Mouse (Mus musculus) ZHBTc4 (cell line): Measurements from ENCODE around the gene C1ra.
"Not testable (repeated sequence)": the region's sequence is repeated elsewhere in the genome, so short reads cannot be mapped to it uniquely, and the experiment has no call there.

Experiments used
- DNase-seq: peaks from one replicate; pipeline ENCODE4 v3.0.0-alpha.2; 2011; ENCODE audit warnings: low read depth, low spot score

Gene C1ra

DNA sequence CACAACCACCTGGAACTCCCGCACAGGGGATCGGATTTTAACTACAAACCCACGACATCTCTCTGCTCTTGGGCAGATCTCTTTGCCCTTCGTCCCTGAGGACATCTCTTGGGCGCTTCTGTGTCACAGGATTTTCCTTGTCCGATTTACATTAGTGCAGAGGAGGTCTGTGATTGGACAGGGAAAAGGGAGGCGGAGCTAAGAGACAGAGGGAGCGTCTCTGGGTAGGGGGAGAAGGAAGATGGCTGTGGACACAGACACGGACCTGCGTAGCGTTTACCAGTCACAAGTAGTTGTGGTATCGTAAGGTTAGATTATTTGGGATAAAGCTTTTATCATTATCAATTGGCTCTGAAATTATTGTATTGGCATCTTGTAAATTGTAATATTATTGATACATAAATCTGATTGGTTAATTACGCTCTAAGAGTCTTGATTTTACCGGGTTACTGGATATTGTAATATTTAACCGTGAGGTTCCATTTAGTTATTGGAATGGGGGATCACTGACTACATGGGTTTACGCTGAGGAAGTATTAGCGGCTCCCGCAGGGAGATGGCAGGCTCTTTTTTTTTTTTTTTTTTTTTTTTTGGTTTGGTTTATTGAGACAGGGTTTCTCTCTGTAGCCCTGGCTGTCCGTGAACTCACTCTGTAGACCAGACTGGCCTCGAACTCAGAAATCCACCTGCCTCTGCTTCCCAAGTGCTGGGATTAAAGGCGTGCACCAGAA lies 26.6 kb upstream of the C1ra start:
- DNase-seq, result peak; percentile 92

DNA sequence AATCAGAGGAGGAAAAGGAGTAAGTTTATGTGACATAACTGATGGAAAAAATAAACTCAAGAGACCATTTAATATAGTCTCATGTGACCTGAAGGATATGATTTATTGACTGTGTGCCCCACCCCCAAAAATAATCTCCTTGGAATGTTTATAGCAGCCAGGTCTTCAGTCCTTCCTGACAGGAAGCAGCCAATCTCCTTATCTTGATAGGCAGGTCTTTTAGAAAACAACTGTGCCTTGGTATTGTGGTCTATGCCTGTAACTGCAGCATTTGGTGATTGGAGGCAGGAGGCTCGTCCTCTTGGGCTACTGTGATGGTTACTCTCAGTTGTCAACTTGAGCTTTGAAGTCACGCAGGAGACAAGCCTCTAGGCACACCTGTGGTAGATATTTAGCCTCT lies 24.7 kb upstream of the C1ra start:
- no peak for DNase-seq

DNA sequence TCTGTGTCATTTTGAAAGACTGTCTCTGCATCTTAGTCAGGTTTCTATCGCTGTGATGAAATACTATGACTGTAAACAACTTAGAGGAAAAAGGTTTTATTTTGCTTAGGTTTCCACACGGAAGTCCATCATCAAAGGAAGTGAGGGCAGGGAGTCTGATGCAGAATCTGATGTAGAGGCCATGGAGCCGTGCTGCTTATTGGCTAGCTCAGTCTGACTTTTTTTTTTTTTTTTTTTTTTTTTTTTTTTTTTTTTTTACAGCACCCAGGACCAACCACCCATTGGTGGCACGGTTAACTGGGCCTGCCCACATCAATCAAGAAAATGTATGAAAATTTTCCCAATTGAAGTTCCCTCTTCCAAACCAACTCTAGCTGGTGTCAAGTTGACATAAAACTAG lies 23.3 kb upstream of the C1ra start:
- no peak for DNase-seq

DNA sequence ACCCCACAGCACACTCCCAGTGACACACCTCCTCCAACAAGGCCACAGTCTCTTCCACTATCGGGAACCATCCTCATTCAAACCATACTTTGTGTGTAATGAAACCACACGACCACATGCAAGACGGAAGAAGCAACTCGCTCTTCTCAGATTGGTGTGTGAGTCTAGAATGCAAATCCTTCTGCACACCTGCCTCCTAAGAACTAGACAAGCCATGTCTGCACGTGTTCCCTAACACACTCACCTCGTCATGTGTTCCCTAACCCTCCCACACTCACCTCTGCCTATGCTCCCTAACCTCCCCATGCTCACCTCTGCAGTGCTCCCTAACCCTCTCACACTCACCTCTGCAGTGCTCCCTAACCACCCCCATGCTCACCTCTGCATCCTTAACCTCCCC lies 20.8 kb upstream of the C1ra start:
- DNase-seq, result no peak

DNA sequence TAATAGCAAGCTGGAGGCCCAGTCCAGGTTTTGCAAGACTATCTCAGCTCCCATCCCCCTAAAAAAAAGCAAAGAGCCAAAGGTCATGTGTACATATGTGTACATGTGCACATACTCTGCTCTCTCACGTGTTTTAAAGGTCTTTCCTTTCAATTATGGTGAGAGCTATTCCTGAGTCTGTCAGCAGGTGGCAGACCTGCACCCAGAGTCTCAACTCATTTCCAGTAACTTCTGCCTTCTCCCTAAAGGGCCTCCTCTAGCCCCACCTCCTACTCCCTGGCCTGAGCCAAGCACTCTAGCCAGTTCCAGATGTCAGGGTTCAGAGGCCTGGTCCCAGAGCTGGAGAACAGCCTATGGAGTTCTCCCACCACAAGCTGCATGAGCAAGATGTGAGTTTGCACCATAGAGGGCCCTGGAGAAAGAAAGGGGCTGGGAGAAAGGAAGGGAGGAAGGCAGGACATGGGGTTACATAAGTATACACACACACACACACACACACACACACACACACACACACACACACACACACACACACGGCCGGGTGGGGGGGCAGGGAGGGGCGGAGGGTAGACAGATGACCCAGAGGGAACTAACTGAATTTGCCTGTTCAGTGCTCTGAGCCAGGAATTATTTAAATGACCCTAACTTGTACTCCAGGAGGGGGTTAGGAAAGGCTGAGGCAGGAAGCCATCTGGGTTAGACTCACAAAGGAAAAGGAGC lies 19.2 kb upstream of the C1ra start, which contains the start of gene C1rl:
TSS of gene C1rl (plus strand) at position 272 of the 720 bp plus-strand sequence.
- DNase-seq, result peak; percentile 96

DNA sequence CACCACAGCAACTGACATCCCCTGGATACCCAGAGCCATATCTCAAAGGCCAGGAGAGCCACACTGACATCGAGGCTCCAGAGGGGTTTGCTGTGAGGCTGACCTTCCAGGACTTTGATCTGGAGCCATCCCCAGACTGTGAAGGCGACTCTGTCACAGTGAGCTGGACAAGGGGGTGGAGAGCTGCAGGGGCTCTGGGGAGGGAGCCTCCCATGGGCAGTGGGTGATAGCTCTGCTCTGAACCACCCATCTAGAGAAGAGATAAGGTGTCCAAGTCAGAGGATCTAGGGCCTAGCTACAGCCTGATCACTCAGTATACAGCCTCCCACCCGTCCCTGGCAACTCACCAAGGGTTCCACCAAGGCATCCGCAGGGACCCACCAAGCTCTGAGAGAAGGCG lies 18.3 kb upstream of the C1ra start:
- DNase-seq, result no peak

DNA sequence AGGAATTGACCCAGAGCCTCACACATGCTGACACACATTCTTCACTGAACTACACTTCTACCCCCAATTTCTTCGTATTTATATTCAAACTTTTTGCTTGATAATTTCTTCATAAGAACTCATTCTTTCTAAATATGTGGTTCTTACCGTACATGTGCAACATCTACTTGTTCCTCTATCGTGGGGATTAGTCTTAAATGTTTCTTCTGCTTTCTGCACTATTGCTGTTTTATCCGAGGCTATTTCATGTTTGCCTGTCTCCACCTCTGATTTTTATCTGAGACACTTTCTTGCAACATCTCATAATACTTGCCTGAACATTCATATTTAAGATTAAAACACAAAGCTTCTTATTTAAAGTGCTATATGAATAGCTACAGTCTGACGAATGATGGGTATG lies 16.2 kb upstream of the C1ra start:
- DNase-seq, result no peak

DNA sequence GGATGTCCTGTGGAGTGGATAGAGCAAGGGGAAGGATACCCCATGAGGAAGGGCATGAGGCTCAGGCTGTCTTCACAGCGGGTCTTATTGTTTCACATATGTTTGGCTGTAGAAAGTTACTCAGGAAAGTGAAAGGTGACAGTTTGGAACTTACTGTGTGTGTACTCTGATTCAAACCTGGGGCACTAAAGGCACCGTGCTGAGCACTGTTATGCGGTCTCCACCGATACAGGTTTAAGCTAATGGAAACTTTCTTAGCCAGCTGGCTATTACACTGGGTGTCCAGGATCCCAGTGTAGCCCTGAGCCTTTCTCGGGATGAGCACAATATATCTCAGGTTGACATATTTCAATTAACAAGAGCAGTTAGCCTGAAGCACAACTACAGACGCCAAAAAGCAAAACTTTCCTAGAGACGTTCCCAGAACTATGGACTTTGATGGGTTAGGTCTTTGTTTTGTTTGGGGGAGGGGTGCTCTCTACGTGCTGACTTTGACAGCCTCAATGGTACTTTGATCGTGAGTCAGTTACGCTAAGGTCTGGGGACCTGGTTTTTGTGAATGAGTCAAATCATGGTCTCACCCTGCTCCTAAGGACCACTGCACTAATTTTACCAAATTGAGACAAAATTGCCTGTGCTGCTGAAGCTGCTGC lies 12.2 kb upstream of the C1ra start:
- DNase-seq, result no peak

DNA sequence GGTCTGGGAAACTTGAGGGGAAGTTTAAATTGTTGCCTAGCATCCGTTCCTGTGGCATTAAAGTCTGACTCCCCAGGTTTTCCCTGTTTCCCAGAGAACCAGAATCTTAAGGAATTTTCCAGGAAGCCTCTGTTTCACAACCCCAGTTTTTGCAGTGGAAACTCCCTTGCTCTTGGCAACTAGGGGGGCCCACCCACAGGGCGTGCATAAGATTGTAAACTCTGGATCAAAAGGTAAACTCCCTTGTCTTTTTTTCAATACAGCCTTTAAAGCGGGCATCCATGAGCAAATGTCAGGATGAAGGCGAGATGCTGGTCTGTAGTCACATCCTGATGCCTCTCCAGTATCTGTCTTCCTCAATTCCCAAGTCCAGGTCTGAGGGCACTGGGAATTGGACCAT lies 10.7 kb upstream of the C1ra start:
- DNase-seq, result no peak

DNA sequence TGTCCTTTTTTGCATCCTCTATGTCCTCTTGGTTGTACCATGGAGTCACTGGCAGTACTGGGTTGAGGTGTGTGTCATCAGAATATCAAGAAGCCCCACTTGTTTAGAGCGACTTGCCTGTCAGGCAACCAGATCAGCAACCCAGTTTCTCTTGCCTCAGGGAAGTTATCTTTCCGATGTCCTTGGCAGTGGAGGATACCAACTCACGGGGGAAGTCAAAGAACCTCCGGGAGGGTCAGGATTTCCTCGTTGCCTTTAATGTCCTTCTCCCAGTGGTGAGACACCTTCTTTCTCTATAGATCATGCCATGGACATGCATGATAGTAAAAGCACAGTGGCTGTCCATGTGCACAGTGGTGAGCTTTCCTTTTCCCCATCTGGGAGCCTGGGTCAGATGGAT lies 10.2 kb upstream of the C1ra start:
- DNase-seq, result no peak

DNA sequence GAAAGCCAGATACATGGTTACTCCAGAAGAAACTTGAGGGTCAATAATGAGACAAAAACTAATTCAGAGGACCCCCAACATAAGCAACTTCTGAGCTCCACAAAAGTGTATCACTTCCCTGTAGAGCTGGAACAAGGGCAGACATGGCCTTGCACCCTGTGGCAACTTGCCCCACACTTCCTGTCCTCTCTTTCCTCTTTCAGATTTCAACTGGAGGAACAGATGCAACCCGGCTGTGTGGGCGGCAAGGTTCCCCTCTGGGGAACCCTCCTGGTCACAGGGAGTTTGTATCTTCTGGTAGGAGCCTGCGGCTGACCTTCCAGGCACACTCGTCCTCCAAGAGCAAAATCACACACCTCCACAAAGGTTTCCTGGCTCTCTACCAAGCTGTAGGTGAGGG lies 7.2 kb upstream of the C1ra start:
- DNase-seq, result no peak

DNA sequence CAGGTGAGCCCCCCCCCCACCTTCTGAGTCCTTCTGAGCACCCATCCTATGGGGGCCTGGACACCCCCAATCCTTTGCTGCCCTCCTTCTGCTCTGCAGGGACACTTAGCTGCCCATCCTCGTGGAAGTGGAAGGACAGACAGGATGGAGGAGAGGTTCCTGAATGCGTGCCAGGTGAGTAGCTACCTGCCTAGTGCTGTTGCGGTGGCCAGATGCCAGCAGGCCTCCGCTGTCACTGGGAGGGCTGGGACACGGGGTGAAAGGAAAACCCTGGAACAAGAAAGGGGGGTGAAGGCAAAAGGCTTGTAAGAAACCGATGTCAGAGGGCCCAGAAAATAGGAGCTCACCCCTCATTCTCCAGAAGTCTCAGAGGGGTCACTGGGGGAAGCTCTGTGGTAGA lies 5.2 kb upstream of the C1ra start:
- DNase-seq, result no peak

DNA sequence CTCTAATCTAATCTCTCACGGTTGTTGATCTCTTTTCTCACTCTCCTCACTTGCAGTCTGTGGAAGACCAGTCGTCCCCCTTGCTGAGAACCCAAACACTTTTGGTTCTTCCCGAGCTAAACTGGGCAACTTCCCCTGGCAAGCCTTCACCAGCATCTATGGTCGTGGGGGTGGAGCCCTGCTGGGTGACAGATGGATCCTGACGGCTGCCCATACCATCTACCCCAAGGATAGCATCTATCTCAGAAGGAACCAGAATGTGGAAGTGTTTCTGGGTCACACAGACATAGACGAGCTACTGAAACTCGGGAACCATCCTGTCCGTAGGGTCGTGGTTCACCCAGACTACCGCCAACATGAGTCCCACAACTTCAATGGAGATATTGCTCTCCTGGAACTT lies 3.9 kb upstream of the C1ra start:
- DNase-seq, result no peak

DNA sequence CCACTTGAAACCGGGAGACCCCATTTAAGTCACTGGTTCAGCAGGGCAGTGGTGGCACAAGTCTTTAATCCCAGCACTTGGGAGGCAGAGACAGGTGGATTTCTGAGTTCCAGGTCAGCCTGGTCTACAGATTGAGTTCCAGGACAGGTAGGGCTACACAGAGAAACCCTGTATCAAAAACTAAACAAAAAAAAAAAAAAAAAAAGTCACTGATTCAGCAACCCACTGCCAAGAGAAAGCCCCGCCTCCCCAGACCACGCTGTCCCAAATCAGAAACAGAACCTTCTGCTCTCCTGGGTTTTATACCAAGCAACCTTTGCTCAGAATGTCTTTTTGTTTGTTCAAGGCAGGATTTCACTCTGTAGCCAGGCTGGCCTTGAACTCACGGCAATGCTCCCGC lies 3.0 kb upstream of the C1ra start:
- DNase-seq, result not testable (repeated sequence)

DNA sequence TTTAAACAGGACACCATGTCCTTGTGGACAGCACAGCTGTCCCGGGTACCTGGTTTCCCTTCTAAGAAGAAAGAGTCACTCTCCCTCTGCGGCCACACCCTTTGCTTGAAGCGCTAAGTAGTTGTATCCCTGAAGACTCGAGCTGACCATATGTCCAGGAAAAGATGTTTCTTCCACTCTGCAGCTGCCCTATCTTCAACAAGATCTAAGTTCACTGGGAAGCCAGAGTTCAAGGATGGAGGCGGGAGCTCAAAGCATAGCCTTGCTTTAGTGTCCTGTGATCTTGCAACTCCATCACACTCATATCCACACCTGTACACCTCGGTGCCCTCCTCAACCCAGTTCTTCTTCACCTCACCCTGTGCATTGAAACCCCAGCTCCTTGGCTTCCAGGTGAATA lies 269 bp upstream of the C1ra start:
- no peak for DNase-seq

DNA sequence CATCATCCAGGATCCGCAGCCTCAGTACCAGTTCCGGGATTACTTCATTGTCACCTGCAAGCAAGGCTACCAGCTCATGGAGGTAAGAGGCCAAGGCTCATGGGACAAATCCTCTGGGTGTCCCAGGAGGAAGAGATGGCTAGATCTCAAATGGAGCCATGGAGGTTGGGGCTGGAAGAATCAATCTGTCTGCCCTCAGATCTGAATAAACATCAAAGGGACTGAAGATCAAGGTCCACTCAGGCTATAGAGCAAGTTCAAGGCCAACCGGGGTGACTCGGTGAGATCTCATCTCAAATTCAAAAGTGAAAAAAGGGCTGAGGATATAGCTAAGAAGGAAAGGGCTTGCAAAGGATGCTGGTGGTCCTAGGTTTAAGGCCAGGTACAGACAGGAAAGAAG lies 5.5 kb downstream of the C1ra start:
- not testable (repeated sequence) for DNase-seq

DNA sequence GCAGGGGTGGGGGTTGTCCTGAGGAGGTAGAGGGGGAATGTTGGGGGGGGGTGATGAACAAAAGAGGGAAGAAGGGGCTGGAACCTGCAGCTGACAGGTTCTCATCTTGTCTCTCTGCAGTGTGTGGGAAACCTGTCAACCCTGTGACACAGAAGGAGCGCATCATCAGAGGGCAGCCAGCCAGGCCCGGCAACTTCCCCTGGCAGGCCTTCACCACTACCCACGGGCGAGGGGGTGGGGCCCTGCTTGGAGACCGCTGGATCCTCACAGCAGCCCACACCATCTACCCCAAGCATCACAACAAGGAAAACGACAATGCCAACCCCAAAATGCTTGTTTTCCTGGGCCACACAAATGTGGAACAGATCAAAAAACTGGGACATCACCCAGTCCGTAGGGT lies 9.9 kb downstream of the C1ra start:
- not testable (repeated sequence) for DNase-seq

DNA sequence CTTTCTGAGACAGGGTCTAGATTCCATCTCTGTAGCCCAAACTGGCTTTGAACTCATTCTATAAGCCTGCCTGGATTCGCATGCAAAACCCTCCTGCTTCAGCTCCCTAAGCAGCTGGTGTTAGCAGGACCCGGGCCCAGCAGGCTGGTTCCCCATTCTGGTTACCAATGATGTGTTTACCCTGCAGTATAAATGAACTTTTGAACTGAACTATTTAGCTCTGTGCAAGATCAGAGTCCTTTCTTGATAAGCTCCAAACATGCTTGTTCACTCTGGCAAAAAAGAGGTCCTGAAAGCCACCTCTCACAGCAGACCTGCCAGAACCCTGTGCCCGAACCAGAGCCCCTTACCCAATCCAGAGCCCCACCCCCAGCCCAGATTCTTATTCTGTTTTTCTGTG lies 15.7 kb downstream of the C1ra start:
- DNase-seq, result no peak

DNA sequence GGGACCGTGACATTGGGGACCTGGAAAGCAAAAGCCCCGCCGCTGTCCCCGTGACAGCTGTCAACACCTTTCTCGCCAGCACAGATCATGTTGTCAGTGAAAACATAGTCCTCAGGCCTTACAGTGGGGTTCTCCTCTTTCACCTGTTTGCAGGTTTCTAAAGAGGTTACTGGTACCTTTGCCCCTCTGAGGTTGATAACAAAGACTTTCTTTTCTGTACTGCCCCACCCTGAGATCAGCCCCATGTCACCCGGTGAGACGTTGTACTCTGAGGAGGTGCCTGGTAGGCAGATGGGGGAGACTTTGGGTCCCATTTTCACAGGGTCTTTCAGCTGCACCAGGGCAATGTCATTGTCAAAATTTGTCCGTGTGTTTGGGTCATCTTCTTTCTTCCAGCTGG lies 18.9 kb downstream of the C1ra start:
- no peak for DNase-seq

DNA sequence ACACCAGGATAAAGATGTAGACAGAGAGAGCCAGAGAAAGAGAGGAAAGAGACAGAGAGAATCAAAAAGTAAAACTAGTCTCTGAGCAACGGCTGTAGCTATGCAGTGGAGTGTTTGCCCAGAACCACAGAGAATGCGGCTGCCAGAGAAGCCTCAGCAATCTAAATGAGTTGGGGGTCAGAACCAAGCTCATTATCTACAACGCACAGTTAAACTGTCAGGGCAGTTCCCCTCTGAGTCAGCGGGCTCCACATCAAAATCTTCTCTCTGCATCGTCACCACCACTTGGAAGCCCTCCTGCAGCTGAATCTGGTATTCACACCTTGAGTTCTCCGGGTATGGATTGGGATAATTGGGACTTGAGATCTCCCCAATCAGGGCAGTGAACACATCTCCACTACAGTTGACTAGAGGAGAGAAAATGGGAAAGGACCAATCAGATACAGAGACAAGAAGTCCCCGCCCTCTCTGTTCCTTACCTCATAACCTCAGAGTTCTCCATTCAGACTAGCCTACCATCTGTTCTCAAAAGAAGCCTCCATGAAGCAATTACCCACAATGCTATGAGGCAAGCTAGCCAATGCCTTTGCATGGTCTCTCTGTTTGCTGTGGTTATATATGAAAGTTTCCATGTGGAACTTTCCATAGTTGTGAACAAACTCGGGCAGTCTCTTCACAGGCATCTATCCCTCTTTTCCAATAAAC lies 24.1 kb downstream of the C1ra start:
- not testable (repeated sequence) for DNase-seq

DNA sequence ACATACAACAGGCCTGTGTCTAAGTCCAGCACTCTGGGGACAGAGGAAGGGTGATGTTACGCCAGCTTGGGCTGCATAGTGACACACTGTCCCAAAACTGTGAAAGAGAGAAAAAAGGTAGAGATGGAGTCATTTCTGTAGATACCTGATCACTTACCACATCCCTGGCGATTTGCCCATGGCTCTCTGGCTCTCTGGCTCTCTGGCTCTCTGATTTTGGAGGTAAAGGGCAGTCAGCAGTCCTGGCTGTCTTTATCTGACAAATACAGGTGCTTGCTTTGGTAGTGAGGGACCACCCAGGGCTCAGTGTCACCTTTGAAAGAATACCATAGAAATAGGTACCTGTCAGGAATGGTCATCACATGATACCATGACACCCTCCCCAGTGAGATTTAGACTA lies 29.0 kb downstream of the C1ra start:
- DNase-seq, result not testable (repeated sequence)

DNA sequence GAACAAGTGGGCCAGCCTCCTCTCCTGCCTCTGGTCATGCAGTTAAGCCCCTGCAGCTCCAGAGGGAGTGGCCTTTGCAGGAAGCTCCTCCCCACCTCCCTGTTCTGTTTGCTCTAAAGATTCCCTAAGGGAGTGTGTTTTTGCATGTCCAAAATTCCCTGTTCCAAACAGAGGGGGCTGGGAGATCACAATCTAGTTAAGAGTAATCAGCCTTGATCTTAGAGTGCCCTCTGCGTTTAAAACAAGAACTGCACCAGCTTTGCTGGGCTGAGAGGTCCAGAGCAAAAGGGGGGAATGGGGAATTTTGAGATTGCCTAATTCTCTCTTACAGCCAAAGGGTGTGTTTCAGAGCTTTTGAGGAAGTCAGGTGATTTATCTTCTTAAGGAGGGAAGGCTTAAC lies 30.1 kb downstream of the C1ra start, which contains the start of gene C1s1:
TSS of gene C1s1 (minus strand) at position 76 of the 400 bp plus-strand sequence.
- peak; percentile 84 for DNase-seq
